Mouse (Mus musculus): Measurements from ENCODE around the gene Bcl2l15.
A peak's percentile ranks its signal among the peaks of the same experiment; 100 is the strongest.

The Bcl2l15 gene

GRCm38 (mm10) chr3:103867424-103867971 is 35.1 kb downstream of the Bcl2l15 start:
- DNase-seq (ENCODE audit: low read depth, low spot score), result no peak

- DNase-seq (ENCODE audit: low read depth, low spot score), result no peak
Measured at GRCm38 (mm10) chr3:103868008-103868407, 35.6 kb downstream of the Bcl2l15 start.

GRCm38 (mm10) chr3:103872663-103873098 is 40.3 kb downstream of the Bcl2l15 start:
- DNase-seq (ENCODE audit: low read depth, low spot score), result no peak

- DNase-seq (ENCODE audit: low read depth, low spot score), result no peak
Measured at GRCm38 (mm10) chr3:103874329-103874728, 41.9 kb downstream of the Bcl2l15 start.

- peak; percentile 10 for DNase-seq (ENCODE audit: low read depth, low spot score)
Measured at GRCm38 (mm10) chr3:103885946-103886345, 53.5 kb downstream of the Bcl2l15 start.

GRCm38 (mm10) chr3:103887581-103887980 is 55.2 kb downstream of the Bcl2l15 start:
- DNase-seq (ENCODE audit: low read depth, low spot score), result peak; percentile 49

- no peak for DNase-seq (ENCODE audit: low read depth, low spot score)
Measured at GRCm38 (mm10) chr3:103893374-103893773, 61.0 kb downstream of the Bcl2l15 start.
